Mouse (Mus musculus) common myeloid progenitor, adult 5-6 weeks (primary cell): ENCODE measurements at regions not wholly inside any gene's neighbourhood (a gene's known extent, or its start where the extent isn't known, plus 50 kb on each side); places are given as distances from the start of the nearest gene placed in this dataset.
"Not testable (repeated sequence)": the region's sequence is repeated elsewhere in the genome, so short reads cannot be mapped to it uniquely, and the experiment has no call there.

Experiments
- ATAC-seq: replicated peaks from 2 replicates; pipeline ENCODE4 v1.8.0; 2016; ENCODE audit warnings: low read depth, mild to moderate bottlenecking, moderate TSS enrichment, inconsistent platforms; ENCODE audit not compliant: poor library complexity, severe bottlenecking

DNA sequence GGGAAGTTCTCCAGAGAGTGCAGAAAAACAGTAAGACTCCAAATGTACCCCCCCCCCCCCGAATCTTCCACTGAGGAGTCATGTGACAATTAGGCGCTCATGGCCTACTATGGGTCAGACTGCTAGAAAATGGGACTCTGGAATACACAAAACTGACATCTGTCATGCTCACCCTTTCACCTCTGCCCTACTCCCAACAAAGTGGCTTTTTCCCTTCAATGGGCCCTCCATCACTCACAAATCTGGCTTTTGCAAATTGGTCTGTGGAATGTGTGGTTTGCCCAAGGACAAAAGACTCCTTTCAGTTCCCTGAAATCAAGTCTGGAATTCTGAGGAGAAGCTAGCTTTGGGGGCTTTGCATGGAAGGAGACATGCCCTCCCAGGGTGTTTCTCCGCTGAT lies 109.0 kb downstream of the Sox4 start:
- ATAC-seq = no peak

DNA sequence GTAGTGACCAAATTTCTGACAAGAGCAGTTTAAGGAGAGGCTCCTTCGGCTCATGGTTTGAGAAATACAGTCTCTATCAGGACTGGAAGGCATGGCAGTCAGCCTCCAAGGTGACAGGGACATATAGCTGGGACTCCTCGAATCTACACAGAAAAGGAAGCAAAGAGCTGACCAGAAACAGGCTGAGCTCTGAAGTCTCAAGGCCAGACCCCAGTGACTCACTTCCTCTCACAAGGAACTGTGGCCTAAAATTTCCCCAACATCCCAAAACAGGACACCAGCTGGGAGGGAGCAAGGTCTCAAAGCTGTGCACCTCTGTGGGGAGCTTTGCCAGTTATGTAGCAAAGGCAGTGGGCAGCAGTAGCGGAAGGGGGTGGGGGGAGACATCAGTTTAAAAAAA lies 110.7 kb downstream of the Sox4 start:
- peak; percentile 47 for ATAC-seq

DNA sequence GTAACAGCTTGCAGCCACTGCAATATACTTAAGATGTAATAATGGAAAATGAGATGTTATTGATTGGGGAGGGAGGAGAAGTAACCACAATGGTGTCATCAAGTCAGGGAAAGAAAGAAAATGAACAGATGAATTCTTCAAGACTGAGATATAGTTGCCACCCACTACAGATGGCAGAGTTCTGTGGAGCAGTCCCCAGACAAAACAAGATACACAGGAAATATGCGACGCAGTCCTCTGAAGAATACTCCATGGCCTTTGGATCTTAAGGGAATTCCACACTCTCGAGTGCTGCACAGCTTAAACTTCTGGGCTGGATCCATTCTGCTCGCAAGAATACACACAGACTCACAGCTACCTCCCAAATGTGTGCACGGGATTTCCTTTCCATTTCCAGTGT lies 113.4 kb downstream of the Sox4 start:
- no peak for ATAC-seq

DNA sequence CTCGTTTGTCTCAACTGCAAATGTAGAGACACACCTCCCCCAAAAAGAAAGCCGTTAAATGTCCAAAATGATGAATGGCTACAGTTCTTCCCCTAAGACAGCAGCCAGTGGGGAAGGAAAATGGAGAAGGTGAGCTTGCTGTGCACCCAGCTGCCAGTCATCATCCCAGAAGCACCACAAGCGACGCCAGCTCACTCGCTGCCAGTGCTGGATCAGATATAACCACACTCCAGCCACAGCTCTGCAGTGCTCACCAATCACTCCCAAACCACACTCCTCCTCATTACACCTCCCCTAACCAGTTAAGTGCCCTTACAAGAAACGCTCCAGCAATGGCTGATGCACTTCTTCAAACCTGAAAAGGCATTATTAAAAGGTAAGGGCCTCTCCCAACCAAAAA lies 114.4 kb downstream of the Sox4 start:
- ATAC-seq = peak; percentile 92

DNA sequence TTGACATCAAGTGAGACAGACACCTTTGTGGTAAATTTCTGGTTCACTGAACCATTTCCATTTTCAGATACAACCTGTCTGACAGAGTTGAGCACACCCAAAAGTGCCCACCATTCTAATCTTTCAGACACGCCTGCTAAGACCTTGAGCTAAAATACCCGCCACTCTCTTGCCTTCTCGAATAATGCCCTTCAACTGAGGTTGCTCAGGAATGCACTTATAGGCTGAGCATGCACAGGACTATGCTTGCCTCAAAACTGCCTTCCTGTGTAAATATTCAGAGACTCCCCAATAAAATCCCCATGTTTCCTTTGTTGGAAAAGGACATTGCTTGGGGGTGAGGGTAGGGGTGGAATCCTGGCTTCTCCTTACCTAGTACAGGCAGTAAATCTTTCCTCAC lies 115.3 kb downstream of the Sox4 start:
- no peak for ATAC-seq

DNA sequence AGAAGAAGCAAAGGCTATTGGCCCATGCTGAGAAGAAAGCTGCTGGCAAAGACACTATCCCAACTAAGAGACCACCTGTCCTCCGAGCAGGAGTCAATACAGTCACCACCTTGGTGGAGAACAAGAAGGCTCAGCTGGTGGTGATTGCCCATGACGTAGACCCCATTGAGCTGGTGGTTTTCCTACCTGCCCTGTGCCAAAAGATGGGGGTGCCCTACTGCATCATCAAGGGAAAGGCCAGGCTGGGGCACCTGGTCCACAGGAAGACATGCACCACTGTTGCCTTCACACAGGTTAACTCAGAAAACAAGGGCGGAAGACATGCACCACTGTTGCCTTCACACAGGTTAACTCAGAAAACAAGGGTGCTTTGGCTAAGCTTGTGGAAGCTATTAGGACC lies 116.3 kb downstream of the Sox4 start:
- not testable (repeated sequence) for ATAC-seq

DNA sequence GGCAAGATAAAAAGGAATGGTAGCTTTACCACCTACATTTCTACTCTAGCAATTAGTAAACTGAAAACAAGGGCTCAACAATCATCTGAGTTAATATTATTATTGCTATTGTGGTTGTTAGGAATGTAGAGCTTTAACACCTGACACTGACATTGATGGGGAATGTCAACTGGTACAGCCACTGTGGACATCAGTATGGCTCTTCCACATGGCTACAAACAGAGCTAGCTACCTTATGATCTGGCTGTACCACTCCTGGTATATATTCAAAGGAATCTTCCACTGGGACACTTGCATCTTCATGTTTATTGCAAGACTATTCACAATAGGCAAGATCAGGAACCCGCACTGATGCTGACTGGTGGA lies 119.8 kb downstream of the Sox4 start:
- no peak for ATAC-seq

DNA sequence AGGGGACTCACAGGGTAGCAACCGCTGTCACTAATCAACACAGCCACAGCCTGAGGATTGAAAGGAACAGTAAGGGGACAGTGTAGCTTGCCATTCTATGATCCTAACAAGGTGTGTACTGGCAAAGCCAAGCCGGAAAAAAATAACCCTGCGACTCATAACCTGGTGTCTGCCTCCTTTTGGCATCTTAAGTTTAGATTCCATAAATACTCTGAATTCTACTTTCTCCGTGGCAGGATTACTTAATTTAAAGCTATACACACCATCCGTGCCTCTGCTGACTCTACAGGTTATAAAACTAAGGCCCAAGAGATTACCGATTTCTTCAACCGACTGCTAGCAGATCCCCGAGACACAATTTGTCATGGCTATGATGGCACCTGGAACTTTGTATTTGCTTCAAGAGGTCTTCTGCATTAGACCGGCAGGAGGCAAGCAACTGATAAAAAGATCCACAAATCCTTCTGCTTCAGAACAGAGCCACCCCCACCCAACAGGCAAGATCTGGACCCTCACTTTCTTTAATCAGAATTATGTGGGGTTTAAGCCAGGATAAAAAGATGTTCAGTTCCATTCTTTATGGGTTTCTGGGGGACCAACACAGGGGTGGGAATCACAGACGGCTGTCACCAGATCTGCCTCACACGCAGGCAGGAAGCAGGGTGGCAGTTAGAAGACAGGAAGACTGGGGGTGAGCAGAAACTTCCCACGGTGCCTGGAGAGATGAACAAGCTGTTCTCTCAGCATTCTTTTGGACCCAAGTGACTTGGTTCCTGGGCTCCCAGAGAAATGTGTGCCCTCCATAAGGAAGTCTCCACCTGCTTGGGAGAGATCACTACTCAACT lies 120.4 kb downstream of the Sox4 start:
- peak; percentile 79 for ATAC-seq

DNA sequence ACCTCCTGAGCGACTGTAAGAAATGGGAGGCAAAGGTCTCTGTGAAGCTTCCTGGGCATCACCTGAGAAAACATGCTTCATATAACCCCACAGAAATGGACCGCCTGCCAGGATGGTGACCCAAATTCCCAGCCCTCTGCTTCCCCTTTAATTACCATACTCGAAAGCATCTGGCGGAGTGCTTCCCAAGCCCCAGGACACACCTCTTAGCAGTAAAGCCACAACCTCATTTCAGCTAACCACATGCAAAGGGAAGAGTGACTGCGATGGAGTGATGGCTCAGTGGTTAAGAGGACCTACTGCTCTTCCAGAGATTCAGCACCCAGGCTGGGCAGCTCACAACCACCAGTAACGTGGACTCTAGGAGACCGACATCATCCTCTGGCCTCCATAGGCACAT lies 127.2 kb downstream of the Sox4 start:
- ATAC-seq = peak; percentile 91

DNA sequence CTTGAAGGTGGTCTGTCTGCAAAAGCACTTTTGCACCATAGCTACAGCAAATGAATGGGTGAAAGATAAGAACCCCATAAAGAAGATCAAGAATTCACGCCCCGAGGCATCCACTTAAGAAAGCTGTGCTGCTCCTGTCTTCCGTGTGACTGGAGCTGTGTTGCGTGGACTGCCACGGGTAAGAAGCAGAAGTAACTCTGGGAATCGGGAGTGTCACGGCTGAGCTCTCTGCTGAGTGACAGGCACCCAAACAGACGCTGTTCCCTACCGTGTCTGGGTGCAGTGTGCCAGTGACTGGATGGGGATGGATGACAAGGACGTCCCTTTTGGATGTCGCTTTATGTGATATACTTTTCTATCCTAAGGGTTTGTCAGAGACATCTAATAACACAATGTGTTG lies 129.5 kb downstream of the Sox4 start:
- ATAC-seq = peak; percentile 59; the same call in 1 of the 2 replicates

DNA sequence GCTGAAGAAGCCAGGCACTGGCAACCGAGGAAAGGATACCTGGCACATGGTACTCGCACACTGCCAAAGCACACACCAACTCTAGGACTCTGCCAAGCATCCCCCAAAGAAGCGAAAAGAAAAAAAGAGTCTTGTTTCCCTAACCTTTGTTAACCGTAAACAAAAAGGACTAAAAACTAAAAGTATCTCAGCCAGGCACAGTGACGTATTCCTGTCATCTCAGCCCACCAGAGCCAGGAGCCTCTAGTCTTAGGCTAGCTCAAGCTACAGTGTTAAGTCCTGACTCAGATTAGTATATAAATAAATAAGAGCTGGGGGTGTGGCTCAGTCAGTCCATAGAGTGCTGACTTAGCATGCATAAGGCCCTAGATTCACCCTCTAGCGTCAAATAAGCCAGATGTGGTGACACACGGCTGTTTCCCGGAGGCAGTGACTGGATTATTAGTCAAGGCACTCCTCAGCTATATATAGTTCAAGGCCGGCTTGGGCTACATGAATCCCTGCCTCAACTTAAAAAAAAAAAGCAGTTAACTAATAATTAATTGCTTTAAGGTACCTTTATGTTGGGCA lies 130.1 kb downstream of the Sox4 start:
- no peak for ATAC-seq

DNA sequence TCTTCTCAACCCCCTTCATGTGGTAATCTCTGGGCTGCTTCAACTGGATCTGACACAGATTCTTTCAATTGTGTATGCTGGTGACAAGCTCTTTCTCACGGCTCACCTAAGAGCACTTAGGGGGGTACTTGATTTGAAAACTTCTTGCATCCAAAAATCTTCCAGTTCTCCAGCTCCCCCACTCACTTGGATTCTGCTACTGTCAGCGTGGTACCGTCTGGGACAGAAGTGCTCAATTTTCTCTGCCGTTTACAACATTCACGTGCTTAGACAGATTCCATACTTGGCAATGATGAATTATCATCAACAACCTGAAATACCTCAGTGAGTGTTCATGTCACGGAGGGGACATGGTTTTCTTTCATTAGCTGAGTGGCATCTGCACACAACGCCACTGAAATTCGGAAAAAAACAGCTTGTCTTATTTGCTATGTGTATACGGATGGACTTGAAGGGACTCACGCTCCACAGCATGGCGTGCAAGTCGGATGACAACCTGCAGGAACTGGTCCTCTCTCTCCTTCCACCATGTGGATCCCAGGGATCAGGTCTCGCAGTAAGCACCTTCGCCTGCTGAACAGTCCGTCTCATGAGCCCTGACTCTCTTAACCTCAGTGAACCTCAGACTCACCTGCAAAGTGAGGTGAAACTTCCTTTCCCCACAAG lies 132.5 kb downstream of the Sox4 start:
- ATAC-seq = no peak

DNA sequence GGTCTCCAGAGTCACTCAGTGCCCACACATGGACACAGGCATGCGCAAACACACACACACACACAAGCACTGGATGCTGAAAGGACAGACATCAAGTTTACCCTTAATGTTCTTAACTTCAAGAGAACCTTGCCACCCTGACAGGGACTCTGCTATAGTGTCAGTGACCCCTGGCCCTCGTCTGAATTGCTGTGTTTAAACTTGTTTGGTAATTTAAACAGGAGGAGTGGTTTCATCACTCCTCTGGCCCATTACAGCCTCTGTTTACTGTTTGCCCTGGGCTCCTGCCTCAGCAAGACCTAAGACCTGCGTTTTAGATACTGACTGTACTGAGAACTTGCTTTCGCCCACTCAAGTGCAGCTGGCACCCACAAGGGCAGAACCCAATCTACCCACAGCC lies 139.4 kb downstream of the Sox4 start:
- no peak for ATAC-seq

DNA sequence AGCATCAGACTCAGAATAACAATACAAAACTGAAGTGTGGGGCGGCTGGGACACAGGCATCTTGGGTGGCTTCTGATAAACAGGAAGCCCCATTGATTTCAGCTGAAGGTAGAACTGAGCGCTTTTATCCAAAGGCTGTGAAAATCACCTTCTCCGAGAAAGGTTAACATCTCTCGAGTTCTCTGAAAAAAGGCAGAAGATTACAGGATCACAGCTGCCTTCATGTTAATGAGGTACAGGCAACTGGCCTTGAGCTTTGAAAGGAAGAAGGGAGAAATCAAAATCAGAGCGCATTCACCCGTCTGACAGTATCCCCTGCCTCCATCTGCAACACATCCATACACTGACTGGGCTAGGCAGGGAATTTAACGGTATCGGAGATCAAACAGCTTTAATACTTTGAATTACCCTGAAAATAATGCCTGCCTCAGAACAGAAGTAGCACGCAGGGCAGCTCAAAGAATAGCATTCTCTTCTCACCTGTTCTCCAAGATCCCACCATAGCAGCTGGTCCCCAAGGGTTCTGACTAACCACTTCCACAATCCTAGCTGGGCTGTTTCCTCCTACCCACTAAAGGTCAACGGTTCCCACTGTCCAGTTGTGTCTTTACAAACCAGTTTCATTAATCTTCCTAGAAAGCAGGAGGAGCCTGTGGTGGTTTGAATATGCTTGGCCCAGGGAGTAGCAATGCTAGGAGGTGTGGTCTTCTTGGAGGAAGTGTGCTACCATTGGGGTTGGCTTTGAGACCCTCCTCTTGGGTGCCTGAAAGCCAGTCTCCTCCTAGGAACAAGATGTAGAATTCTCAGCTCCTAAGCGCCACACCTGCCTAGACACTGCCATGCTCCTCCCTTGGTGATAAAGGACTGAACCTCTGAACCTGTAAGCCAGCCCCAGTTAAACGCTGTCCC lies 141.6 kb downstream of the Sox4 start:
- no peak for ATAC-seq

DNA sequence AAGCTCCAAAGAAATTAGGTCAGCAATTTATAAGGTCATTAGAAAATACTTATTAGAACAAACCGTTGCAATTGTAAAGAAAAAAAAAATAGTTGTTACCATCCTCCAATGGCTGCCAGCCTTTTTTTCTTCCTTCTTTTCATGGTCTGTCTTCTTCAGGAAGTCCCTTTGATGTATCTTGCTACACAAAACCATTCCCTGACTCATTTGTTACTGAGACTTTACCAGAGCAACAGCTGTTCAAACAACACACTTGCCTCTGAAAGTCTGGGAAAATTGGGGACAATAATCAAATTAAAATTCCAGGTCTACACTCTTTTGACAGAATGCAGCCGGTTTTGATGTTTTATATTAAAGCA lies 142.5 kb downstream of the Sox4 start:
- no peak for ATAC-seq

DNA sequence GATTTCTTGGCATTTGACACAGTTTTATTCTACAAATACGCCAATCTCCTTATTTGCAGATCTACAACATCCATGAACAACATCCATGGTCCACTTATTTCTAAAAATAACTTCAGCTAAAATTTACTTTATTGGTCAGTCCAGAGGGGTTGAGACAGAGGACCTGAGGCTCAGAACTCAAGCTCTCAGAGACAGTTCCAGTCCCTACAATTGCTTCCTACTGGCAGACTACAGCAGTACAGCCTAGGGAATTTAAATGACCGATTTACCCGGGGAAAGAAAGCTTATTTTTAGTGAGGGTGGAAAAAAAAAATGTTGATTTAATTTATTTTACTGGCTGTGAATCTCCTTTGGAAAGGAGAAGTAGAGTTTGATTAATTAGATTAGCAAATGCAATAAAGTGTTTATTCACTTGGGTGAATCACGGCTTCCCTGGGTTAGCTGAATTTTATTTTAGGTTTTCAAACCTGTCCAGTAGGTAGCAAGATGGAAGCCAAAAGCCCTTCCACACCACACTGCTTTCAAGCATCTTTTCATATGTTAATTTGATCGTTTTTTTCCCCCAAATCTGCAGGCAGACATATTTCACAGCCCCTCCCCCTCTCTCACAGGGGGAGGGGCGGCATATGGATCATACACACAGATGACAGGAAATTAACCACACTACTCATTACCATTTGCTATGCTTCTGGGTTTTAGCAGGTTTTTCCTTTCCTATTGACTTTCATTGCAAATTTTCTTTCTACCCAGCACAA lies 143.0 kb downstream of the Sox4 start:
- no peak for ATAC-seq

DNA sequence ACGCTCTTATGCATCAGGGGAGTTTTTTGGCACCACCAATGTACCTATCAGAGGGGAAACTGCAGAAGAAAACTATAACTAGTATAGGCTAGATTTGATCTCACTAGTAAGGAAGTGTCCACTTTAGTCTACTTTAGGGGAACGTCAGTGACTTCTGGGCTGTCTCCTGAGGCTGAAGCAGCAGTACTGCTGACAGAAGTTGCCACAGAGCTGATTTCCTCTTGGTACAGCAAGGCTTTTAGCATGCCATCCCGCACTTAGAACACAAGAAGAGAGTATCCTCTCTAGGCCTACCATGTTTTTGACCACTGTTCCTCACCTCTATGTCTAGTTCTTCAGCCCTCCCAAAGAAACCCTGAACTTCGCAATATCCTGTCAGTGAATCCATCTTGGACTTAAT lies 148.2 kb downstream of the Sox4 start:
- peak; percentile 50 for ATAC-seq

DNA sequence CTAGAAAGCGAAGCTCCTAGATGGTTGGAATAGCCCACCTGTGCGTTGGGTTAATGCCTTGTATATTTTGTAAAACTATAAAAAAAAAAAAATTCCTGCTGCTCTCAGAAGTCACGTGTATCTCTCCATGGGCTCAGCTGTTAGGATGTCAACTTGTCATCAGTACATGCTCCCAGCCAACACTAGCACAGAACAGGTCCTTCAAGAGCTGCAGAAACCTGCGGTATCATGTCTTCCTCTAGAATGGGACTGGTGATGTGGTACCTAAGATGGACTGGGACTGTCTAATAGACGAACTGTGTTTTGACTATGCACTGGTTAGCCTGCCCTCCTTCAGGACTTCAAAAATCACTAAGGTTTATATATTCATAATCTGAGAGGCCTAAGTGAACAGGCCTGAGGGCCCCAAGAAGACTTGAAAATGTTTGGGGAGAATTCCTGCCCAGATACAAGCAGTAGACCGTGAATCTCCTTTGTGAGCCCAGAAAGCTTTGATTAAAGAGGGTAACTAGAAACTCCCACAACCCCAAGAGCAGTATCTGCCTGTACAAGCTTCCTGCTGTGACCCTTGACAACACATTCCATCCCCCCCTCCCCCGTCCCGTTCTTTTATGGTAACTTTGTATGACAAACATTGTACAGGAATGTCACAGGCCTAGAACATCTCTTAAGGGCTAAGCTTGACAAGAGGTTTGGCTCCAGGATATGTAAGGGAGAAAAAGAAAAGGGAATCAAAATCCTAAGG lies 152.1 kb downstream of the Sox4 start:
- no peak for ATAC-seq

DNA sequence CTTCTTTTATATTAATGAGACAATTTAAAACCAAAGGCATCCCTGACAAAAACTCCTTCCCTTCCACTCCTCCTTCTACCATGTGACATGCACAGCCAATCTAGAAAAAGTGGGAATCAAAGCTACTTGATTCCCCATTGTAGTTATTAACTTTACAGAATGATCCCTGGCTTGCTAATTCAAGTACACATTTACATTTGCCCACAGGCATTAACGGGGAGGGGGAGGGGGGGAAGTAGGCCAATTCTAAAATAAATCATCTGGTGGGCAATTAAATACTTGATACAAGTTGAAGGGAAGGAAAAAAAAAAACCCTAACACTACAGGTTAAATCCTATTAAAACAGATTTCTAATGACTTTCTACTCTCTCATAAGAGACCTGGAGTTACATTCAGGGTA lies 152.8 kb downstream of the Sox4 start:
- no peak for ATAC-seq
